Mouse (Mus musculus) adrenal gland, postnatal 10 days (tissue): ENCODE data around the gene BC004004. TPM values are rescaled to one million over a fixed set of nuclear protein-coding genes. Genes with fewer than 3 reads are reported as not detected.
"Not testable (repeated sequence)": the region's sequence is repeated elsewhere in the genome, so short reads cannot be mapped to it uniquely, and the experiment has no call there.

Experiments used
- DNase-seq: peaks from one replicate; pipeline ENCODE4 v3.0.0; 2021; ENCODE audit warnings: mixed read lengths
- total RNA-seq, 2 experiments: library from RNA; stranded (reverse); gene quantifications; 2 replicates each; pipeline ENCODE4 v1.2.3; 2021

The BC004004 gene
- total RNA-seq, 2 experiments from 2014 or later = 158 to 160 TPM

DNA sequence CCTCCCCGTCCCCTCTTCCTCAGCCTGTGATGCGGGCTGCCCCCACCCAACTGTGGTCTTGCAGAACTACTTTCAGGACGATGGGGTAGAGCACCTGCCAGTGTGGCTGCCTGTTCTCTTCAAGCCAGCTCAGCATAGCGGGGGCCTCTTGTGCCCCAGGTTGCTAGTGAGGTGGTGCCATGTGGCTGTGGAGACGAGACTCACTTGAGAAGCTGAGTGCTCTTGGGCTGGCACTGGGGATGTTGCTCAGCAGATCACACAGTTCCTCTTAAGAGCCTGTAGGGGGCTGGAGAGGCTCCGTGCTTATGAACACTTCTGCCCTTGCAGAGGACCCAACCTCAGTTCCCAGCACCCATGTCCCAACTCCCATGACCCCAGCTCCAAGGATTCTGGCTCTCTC lies 29.2 kb downstream of the BC004004 start:
- DNase-seq = no peak

DNA sequence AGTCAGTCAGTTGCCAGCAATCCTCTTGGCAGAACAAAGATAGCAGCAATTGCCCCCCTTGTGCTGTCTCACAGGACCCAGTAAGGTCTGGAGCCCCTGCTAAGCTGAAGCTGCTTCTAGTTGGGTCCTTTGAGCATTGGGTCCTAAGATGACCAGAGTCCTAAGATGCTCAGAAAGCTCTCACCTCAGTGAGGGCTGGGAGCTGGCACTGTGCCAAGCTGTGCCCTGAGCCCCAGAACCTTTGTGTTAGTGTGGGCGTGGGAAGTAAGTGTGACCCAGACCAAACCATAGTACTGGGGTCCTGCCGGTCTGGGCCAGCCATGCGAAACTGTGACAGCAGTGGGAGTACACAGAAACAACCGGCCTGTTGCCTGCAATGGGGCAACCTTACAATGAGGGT lies 30.7 kb downstream of the BC004004 start:
- no peak for DNase-seq

DNA sequence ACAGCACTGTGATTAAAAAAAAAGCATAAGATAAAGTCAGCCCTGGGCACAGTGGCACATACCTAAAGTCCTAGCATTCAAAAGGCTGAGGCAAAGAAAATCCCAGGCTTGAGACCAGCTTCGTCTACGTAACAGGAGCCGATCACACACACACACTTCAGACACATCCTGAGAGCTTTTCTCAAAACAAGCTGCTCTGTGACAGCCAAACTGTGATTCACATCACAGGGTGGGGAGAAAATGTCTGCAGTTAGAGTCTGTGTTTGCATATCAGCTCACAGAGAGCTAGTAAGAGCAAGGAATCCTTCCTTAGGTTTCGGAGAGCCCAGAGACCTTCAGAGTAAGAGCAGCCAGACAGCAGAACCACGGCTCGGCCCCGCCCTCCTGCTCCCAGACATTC lies 32.3 kb downstream of the BC004004 start:
- DNase-seq = no peak

DNA sequence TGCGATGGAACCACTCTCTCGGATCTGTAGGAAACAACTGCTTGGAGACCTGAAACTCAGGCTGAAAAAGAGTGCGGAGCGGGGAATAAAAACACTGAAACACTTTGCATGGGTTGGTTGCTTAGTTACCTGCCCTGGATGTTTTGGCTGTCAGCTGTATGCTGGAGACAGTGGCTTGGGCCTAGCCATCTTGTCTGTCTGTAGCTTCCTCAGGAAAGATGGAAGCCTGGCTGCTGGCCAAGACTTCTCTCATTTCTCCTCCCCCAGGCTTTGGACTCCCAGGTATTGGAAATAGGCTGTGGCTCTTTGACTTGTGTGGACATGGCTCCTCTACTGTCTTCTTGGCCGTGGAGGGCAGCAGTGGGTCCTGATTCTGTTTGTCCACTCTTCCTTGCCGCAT lies 32.8 kb downstream of the BC004004 start:
- no peak for DNase-seq

DNA sequence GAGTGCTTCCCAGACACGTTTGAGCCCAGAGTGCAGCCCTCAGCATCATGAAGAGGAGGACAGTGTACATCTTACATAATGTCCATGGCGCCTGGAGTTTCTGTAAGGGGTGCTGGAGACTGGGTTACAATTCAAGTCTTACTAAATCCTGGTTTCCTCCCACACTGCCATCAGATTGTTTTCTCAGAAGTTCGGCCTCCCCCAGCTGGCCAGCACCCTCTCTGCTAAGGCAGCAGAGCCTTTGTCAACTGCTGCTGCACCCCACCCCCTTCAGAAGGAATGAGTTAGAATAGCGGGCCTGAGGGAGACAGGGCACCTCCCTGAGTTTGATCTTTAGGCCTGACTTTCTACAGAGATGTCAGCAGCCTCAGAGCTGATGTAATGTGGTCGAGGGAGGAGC lies 33.6 kb downstream of the BC004004 start:
- DNase-seq = no peak

DNA sequence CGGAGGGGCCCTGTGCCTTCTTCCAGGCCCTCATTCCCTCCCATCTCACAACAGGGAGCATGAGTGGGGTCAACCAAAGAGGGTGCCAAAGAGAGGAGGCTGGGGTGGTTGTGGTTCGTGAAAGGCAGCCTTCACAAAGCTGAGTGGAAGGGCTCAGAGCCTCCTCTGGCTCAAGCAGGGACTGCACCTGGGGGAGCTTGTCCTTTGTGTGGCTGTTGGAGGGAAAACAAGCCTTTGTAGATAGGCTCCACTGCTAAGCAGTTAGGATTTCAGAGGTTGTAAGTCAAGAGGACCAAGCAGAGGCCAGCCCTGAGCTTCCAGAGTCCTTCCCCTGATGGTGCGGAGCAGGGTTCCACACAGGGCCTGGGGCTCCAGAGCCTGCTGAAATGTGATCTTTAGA lies 34.5 kb downstream of the BC004004 start:
- no peak for DNase-seq

DNA sequence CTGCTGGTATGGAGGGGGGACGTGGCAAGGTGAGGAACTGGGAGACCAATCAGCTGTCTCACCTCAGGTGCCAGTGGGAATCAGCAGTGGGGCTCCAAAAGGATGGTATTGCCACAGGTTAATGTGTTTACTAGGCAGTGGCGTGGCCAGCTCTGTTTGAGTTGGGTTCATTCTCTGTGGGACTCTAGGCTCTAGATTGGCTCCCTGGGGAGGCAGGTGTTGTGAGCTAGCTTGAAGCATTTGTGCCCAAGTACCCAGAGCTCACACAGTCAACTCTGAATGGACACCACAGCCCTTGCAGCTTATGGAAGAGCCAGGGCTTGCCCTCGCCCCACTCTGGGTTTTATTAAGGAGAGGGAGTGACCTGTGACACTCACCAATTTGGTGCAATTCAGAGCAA lies 35.3 kb downstream of the BC004004 start:
- no peak for DNase-seq

DNA sequence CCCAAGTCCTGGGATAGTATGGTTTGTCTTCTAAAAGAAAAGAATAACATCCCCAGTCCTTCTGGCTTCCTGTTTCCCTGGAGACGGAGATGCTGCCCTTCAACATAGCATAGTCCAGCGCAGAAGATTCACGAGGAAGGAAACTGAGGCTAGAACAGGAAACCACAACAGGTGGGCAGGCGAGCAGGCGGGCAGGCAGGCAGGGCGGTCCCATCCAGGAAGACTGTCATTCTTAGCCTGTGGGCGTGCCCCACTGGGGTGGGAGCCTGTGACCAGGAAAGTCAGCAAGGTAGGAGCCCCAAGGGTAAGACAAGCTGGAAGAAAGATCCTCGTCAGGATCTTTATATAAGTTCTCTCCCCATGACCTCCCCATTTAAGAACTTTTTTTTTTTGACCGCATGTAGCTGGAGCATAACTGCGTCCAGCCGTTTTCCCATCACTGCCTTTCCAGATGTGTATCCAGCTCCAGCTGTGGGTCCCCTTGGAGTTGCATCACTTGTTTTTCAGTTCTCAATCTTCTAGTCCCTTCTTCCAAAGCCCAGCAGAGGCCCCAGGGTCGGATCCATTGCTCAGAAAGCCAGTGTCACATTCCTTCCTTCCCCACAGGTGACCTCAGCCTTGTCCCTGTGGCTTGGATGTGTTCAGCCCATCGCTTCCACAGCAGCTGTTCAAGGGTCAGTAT lies 35.9 kb downstream of the BC004004 start:
- DNase-seq = no peak

DNA sequence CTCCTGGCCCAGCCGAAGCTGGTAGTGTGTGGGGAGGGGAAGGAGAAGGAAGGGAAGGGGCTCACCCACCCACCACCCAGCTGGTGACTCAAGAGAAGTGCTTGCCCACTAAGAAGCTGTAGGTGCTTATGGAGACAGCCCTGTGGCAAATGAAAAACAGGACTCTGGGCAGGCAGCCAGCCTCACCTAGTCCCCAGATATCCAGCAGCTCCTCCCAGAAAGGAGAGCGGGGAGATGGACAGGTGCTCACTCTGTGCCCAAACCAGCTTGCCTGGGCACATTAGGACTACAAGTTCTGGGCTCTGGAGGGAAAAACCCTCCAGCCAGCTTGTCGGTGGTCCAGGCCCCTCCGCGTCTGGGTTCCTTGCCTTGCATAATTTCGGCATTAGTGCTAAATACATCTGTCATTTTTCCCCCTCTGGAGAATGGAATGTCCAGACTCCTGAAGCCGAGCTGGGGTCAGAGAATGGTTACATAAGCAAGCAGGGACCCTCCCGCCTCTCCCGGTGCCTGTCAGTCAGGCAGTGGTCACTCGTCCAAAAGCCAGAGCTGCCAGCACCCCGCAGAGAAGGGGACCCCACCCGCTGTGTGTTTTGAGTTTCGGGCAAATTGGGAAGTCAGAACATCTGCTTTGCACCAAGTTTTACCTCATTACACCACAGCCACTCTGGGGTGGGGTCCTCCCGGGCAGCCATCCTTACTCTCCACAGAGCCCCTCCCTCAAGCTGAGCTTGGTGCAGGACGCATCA lies 36.6 kb downstream of the BC004004 start:
- DNase-seq = peak; percentile 40

DNA sequence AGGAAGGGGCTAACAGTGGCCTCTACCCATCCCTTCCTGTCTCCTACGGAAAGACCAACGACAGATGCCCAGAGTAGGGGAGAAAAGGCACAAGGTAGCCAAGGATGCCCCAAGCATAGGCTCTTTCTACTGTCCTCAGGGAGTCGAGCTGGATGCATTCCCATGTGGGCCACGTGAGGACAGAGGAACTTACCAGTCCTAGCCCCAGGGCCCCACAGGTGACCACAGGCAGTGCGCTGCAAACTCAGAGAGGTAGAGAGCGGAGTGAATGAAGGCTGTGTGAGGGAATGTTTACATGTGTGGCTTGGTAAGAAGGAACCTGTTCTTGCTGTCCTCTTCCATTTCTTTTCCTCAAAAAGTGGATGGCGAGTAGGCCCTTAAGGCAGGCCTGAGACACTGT lies 37.3 kb downstream of the BC004004 start:
- DNase-seq = no peak

DNA sequence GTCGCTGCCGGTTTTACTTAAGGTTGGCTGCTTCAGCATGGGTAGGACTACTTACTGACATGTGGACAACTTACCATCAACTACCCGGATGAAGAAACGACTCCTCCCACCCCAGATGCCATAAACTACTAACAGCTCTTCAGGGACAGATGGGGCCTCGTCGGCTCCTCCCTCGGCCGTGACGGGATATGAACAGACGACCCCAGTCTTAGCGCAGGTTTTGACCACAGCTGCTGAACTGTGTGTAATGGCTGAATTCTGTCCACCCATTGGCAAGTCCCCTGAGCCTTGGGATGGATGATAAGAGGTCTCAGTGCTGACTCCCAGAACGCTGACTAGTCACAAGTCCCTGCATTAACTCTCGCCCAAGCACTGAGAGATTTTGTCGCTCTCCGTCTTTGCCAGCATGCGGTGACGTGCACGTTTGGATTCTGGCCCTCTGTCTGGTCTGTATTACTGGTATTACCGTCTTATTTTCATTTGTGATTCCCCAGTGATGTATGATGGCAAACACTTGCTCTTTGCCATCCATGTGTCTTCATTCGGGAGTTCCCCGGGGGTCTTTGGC lies 41.6 kb downstream of the BC004004 start:
- DNase-seq = no peak

DNA sequence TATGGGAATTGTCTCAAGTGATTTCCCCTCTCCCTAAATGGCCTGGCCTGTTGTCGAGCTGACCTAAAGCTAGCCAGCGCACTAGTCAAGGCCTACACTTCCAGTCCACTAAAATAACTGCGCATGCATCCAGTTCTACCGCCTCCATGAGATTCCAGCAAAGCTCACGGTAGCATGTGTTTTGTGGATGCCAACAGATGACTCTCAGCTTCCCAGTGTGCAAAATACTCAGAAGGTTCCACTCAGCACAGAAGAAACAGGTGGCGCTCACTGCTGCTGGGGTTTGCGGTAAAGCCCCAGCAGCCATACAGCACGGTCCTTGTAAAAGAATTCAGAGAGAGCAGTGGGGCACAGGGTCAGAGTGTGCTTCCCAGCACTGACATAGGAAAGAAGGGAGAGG lies 43.0 kb downstream of the BC004004 start:
- DNase-seq = no peak

DNA sequence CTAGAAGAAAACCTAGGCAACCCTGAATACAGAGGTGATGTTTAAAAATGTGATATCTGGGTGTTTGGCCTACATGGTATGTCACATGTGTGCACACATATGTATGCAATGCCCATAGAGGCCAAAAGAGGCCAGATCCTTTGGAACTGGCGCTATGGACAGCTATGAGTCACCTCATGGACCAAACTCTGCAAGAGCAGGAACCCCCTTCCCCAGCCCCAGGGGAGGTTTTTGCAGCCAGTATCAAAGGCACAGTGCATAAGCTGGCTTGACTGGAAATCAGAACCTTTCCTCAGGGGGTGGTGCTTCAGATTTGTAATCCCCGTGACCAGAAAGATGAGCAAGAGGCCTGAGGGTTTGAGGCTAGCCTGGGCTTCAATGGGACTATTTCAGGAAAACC lies 43.5 kb downstream of the BC004004 start:
- DNase-seq = no peak

DNA sequence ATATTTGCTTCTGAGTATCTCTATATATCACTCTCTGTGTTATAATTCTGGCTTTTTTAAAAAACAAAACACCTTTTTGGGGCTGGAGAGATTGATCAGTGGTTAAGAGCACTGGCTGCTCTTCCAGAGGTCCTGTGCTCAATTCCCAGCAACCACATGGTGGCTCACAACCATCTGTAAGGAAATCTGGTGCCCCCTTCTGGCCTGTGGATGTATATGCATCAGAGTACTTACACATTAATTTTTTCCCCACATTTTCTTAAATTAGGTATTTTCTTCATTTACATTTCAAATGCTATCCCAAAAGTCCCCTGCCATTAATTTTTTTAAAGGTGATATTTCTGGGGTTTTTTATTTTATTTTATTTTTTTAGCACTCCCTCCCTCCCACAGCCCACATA lies 44.7 kb downstream of the BC004004 start:
- DNase-seq = no peak

DNA sequence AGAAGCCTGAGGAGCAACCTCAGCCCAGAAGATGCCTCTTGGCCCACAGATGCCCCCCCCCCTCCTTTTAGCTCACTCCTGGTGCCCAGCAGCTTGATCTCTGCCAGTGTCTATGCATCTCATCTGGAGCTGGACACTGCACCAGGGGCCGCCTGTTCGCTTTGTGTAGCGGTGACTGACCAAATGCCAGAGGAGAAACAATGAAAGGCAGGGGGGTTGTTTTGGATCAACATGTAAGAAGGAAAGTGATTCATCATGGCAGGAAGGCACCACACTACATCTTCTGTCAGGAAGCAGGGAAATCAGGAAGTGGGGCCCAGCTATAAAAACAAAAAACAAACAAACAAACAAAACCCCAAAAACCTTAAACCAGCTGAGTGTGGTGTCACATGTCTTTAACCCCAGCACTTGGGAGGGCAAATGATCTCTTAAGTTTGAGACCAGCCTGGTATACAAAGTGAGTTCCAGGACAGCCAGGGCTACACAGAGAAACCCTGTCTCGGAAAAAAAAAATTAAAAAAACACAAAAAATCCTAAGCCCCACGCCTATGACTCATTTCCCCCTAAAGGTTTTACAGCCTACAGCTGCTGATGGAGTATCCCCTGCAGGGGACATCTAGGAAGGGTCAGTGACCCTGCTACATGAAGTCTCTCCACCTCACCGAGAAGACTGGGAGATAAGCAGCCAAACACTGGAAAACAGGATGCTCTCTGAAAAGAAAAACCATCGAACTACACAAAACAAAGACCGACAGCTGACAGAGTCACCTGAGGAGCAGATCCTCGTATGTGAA lies 47.3 kb downstream of the BC004004 start:
- DNase-seq = no peak

DNA sequence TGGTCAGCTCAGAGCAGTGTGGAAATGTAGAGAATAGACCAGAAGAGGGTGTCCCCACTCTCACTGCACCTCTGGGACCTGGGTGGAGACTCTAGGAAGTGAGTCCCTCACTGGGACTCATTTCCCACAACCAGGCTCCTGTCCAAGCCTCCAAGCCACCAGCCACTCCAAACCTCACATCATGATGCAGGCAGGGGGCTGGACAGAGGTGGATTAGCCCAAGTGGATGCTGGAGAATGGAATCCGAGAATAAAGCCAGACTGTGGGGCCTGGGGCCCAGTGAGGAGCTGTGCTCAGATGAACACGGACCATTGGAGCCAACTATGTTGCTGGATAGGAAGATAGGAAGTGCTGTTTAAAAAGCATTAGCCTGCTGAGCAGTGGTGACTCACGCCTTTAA lies 48.3 kb downstream of the BC004004 start:
- no peak for DNase-seq

DNA sequence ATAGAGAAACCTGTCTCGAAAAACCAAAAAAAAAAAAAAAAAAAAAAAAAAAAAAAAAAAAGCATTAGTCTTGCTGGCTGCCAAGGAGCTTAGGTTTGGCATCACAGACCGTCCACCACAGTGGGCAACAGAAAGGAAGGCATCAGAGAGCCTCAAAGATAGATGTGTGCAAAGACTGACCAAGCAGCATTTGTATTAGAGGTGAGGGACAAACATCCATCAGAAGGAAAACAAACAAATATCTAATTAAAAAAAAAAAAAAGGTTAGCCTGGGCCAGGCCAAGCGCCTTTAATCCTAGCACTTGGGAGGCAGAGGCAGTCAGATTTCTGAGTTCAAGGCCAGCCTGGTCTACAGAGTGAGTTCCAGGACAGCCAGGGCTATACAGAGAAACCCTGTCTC lies 48.8 kb downstream of the BC004004 start, which contains the start of gene Pi16:
Gene Pi16, plus strand, starts transcription at position 301 of the 400 bp plus-strand sequence.
- DNase-seq = not testable (repeated sequence)

DNA sequence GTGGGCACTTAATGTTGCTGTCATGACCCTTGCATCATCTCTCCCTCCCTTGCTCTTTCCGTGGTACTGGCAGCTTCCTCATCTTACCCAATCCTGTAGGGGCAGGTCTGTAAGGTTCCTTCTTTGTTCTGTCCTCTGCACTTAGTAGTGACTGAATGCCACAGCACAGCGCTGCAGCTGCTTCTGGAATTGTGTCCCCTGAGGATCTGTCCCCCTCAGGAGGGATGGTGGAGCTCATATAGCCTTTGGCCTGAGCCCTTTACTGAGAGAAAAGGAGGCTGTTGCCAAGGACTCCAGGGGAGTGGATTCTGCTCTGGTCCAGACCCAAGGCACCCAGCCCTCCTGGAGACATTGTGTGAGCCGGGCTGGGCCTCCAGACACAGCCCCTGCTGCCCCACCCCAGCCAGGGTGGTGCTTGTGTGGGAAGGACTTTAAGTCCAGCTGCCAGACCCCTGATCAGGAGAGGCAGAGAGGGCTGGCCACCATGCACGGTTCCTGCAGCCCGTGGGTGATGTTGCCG lies 50.2 kb downstream of the BC004004 start:
- no peak for DNase-seq

DNA sequence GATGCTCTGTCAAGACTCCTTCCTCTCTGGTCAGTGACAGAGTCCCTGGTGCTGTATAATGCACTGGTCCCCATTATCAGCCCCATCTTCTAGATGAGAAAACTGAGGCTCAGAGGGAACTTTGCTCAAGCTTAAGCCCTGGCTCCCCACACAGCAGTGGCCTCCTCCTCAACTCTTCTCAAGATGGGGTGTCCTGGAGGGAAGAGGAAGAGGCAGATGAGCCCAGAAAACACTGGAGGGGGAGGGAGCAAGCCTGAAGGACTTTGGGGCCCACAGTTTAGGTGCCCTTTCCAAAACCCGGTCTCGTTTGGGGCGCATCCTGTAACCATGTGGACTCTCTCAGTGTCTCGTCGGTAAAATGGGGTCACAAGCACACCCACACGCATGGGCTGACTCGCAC lies 50.9 kb downstream of the BC004004 start:
- DNase-seq = no peak

DNA sequence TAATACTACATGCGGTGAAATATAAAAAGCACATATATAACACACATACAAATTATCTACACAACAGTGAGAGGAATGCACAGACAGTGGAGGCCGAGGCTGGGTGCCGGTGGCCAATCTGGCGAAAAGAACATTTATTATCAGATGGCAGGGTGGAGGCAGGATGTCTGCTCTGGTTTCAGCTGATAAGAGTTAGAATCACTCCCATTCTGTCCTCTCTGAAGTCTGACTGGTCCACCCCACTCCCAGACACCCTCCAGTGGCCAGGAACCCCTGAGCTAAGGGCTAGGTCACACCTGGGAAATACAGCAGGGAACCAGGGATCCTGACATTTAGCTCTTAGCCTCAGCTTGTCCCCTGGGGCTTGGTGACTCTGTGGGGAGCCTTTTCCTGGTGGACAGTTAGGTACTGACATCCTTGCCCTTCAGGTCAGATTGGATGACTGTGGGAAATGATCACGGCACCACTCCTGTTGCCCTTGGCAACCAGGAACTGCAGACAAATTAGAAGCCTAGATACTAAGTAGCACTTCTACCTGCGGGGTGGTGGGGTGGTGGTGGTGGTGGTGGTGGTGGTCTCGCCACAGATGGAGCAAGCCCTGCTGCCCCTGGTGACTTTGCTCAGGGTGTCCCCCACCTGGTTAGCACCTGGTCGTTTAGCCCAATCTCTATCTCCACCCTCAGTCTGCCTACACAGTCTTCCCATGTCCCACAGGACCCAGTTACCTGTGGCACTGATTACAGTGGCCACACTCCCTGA lies 51.5 kb downstream of the BC004004 start:
- no peak for DNase-seq

DNA sequence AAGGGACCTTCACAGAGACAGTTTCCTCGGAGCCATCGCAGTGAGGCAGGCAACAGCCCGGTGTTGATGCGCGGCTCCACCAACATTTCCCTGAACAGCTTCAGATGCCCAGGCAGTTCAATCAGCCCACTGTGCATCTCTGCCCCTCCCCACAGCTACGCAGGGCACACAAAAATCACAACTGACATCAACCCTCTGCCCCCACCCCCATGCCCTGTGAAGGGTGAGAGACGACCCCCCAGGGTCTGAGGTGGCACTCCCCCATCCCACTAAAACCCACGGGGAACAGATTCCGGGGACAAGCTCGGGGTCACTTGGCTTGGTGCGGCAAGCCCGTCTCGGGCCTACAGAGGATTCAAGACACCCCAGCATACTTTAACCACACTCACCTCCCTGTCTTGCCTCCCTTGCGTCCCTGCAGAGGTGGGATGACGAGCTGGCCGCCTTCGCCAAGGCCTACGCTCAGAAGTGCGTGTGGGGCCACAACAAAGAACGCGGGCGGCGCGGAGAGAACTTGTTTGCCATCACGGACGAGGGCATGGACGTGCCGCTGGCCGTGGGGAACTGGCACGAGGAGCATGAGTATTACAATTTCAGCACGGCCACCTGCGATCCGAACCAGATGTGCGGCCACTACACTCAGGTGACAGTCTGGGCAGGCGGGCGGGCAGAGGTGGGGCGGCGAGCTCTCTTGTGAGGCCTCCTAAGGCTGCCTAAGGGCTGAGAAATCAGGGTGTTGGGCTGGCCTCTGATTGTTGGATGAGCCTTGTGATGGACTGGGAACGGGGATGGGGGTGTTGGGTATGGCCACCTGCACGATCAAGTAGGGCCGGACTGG lies 53.4 kb downstream of the BC004004 start:
- no peak for DNase-seq
